Mouse (Mus musculus) C2C12 (cell line): ENCODE data around the gene Fam222b.

Experiments used
- CTCF ChIP-seq: IDR thresholded peaks from one replicate; pipeline ENCODE4 v1.5.1; 2011; ENCODE audit not compliant: control insufficient read depth, insufficient read depth, insufficient read length
- USF1 ChIP-seq: IDR thresholded peaks from one replicate; pipeline ENCODE4 v1.6.1; 2011; ENCODE audit warnings: low read depth, mild to moderate bottlenecking, control low read depth, moderate library complexity

GRCm38 (mm10) chr11:78177903-78178858 lies 83.7 kb downstream of the Fam222b start:
- peak; percentile 96 for TF ChIP-seq CTCF
- TF ChIP-seq USF1: no peak
